10 mouse cellular contexts compared by ENCODE assay signal in genomic region chr5:143357564-143357963, GRCm38 (mm10). TPM values are rescaled to one million over a fixed set of nuclear protein-coding genes. Genes with fewer than 3 reads are reported as not detected.
A peak's percentile ranks its signal among the peaks of the same experiment; 100 is the strongest.
DNase-seq lines count a peak whose midpoint lies in the region; ATAC-seq lines count a peak whose summit lies in the region.
"Had no signal": no experiment of that assay in that cellular context is flagged by ENCODE, and none has a peak within 500 bp of the region (broad histone marks: within the 10 kb centered on the region; RNA-seq: fewer than 3 reads in every experiment).

No protein-coding gene starts in this region.

- 5% methylated on average over 28 of the region's 28 CpGs for WGBS in heart, embryonic 16.5 days
- 4% methylated on average over 27 of the region's 28 CpGs for WGBS in hindbrain, embryonic 12.5 days
- 2% methylated on average over 27 of the region's 28 CpGs for WGBS in midbrain, embryonic 16.5 days

- H3K4me1 ChIP-seq in heart, embryonic 16.5 days (ENCODE audit: control insufficient read depth, insufficient read depth, low read length): peaks cover 4% of the 10 kb centered on the region; the same call in 1 of the 2 replicates
- H3K4me1 ChIP-seq in hindbrain, embryonic 12.5 days: peaks cover 8% of the 10 kb centered on the region
- peaks cover 8% of the 10 kb centered on the region; the same call in 1 of the 2 replicates for H3K4me1 ChIP-seq in midbrain, embryonic 16.5 days (ENCODE audit: control insufficient read depth, insufficient read depth, low read length)

- no peak overlapping the region for H3K27ac ChIP-seq in heart, embryonic 16.5 days (ENCODE audit: low read length)
- no peak overlapping the region for H3K27ac ChIP-seq in hindbrain, embryonic 12.5 days
- no peak overlapping the region for H3K27ac ChIP-seq in midbrain, embryonic 16.5 days (ENCODE audit: low read length)

- peaks cover 22% of the 10 kb centered on the region for H3K27me3 ChIP-seq in heart, embryonic 16.5 days (ENCODE audit: control insufficient read depth, insufficient read depth, low read length)
- H3K27me3 ChIP-seq in hindbrain, embryonic 12.5 days: peaks cover 28% of the 10 kb centered on the region
- H3K27me3 ChIP-seq in midbrain, embryonic 16.5 days (ENCODE audit: control insufficient read depth, insufficient read depth, low read depth, low read length): no peaks in the 10 kb centered on the region; the same call in none of the 2 replicates

- H3K9me3 ChIP-seq in heart, embryonic 16.5 days (replicated peaks; ENCODE audit: control insufficient read depth, low read length): peaks cover 3% of the 10 kb centered on the region; the same call in 1 of the 2 replicates
- H3K9me3 ChIP-seq in hindbrain, embryonic 12.5 days (replicated peaks): no peaks in the 10 kb centered on the region; the same call in 1 of the 2 replicates
- no peaks in the 10 kb centered on the region for H3K9me3 ChIP-seq in midbrain, embryonic 16.5 days (replicated peaks; ENCODE audit: control insufficient read depth, low read length, poor library complexity, severe bottlenecking)

- ATAC-seq in heart, embryonic 16.5 days (replicated peaks; ENCODE audit: extremely low read depth, insufficient read depth, low FRiP score): no peak
- no peak for ATAC-seq in hindbrain, embryonic 12.5 days (ENCODE audit: low FRiP score)
- no peak for ATAC-seq in midbrain, embryonic 16.5 days
- ATAC-seq: inflammation-experienced regulatory T-cells, adult 6 months had no signal

- peak overlapping the region; percentile 39; the same call in 1 of the 2 replicates for H3K4me2 ChIP-seq in heart, embryonic 16.5 days (ENCODE audit: low read depth, low read length)
- peak overlapping the region; percentile 46 for H3K4me2 ChIP-seq in hindbrain, embryonic 12.5 days (replicated peaks)
- peak overlapping the region; percentile 49 for H3K4me2 ChIP-seq in midbrain, embryonic 16.5 days (ENCODE audit: low read length)

- no peak overlapping the region for H3K9ac ChIP-seq in heart, embryonic 16.5 days (ENCODE audit: low read length)
- peak overlapping the region; percentile 33 for H3K9ac ChIP-seq in hindbrain, embryonic 12.5 days
- peak overlapping the region; percentile 56 for H3K9ac ChIP-seq in midbrain, embryonic 16.5 days (ENCODE audit: low read depth, low read length)

- H3K4me3 ChIP-seq in heart, embryonic 16.5 days (ENCODE audit: low read length): peak overlapping the region; percentile 26
- peak overlapping the region; percentile 19 for H3K4me3 ChIP-seq in hindbrain, embryonic 12.5 days
- H3K4me3 ChIP-seq in midbrain, embryonic 16.5 days (ENCODE audit: low read depth, low read length): peak overlapping the region; percentile 28

- DNase-seq in heart, postnatal 10 days: no peak
- DNase-seq in embryo, embryonic 11 days: peak; percentile 37
- DNase-seq in adrenal gland, adult 18-20 months (ENCODE audit: low spot score in 2 of 2): no peak
- no peak for DNase-seq in frontal cortex, adult 2 months (ENCODE audit: extremely low spot score in 1 of 2, low spot score in 1 of 2)
- no peak for DNase-seq in thymus, postnatal 36 days
- DNase-seq: lung, postnatal 4 days had no signal

- intact Hi-C loops in heart, postnatal 10 days (cut with DNase I): no loop called here

- no peaks in the 10 kb centered on the region for H3K36me3 ChIP-seq in heart, embryonic 16.5 days (ENCODE audit: control insufficient read depth, insufficient read depth)
- no peaks in the 10 kb centered on the region for H3K36me3 ChIP-seq in hindbrain, embryonic 12.5 days
- no peaks in the 10 kb centered on the region for H3K36me3 ChIP-seq in midbrain, embryonic 16.5 days (ENCODE audit: control insufficient read depth, insufficient read depth, low read length)

RNA-seq across cellular contexts. Expression of gene Grid2ip, which starts 0.4 kb away (rescaled TPM):
- 0.08 TPM in 1 of 2 replicates, not detected in the other for polyA plus RNA-seq in heart, embryonic 16.5 days (2015; fragmentation: Nextera tagmentation; extraction: Ambion mirVana)
- total RNA-seq in heart, postnatal 10 days (2021): not detected
- polyA plus RNA-seq in hindbrain, embryonic 12.5 days (2016; fragmentation: Nextera tagmentation; extraction: Ambion mirVana): 0.08 and 0.95 TPM in 2 replicates
- 0.80 and 0.87 TPM in 2 replicates for polyA plus RNA-seq in midbrain, embryonic 16.5 days (2015; fragmentation: Nextera tagmentation; extraction: Ambion mirVana)
- under 1 TPM; 0.26 to 0.36 TPM for total RNA-seq in adrenal gland, adult 18-20 months (2021)
- 6.2 and 7.5 TPM in 2 replicates for polyA plus RNA-seq in frontal cortex, adult 2 months (2012; rRNA removed)
- polyA plus RNA-seq: inflammation-experienced regulatory T-cells, adult 6 months had no signal

RNA-seq across cellular contexts. Expression of gene Zdhhc4, which starts 28.5 kb away (rescaled TPM):
- polyA plus RNA-seq in heart, embryonic 16.5 days (2015; fragmentation: Nextera tagmentation; extraction: Ambion mirVana): 57.0 and 58.7 TPM in 2 replicates
- 10 to 100 TPM; 34.6 to 39.7 TPM for total RNA-seq in heart, postnatal 10 days (2021)
- polyA plus RNA-seq in hindbrain, embryonic 12.5 days (2016; fragmentation: Nextera tagmentation; extraction: Ambion mirVana): 75.3 and 79.6 TPM in 2 replicates
- 70.4 and 71.7 TPM in 2 replicates for polyA plus RNA-seq in midbrain, embryonic 16.5 days (2015; fragmentation: Nextera tagmentation; extraction: Ambion mirVana)
- 10 to 100 TPM; 60.7 to 68.5 TPM for total RNA-seq in adrenal gland, adult 18-20 months (2021)
- polyA plus RNA-seq in frontal cortex, adult 2 months (2012; rRNA removed): 68.2 and 75.4 TPM in 2 replicates

RNA-seq across cellular contexts. Expression of gene E130309D02Rik, which starts 42.4 kb away (rescaled TPM):
- polyA plus RNA-seq in heart, embryonic 16.5 days (2015; fragmentation: Nextera tagmentation; extraction: Ambion mirVana): 24.0 TPM in 2 replicates
- 10 to 100 TPM; 19.2 to 20.0 TPM for total RNA-seq in heart, postnatal 10 days (2021)
- 48.0 and 55.2 TPM in 2 replicates for polyA plus RNA-seq in hindbrain, embryonic 12.5 days (2016; fragmentation: Nextera tagmentation; extraction: Ambion mirVana)
- polyA plus RNA-seq in midbrain, embryonic 16.5 days (2015; fragmentation: Nextera tagmentation; extraction: Ambion mirVana): 25.3 and 31.3 TPM in 2 replicates
- total RNA-seq in adrenal gland, adult 18-20 months (2021): 10 to 100 TPM; 22.9 to 34.2 TPM
- 16.9 and 17.0 TPM in 2 replicates for polyA plus RNA-seq in frontal cortex, adult 2 months (2012; rRNA removed)

RNA-seq across cellular contexts. Expression of gene Kdelr2, which starts 46.1 kb away (rescaled TPM):
- 194 and 203 TPM in 2 replicates for polyA plus RNA-seq in heart, embryonic 16.5 days (2015; fragmentation: Nextera tagmentation; extraction: Ambion mirVana)
- total RNA-seq in heart, postnatal 10 days (2021): 10 to 100 TPM; 84.3 to 93.6 TPM
- polyA plus RNA-seq in hindbrain, embryonic 12.5 days (2016; fragmentation: Nextera tagmentation; extraction: Ambion mirVana): 210 and 236 TPM in 2 replicates
- 123 and 133 TPM in 2 replicates for polyA plus RNA-seq in midbrain, embryonic 16.5 days (2015; fragmentation: Nextera tagmentation; extraction: Ambion mirVana)
- 100 to 1,000 TPM in 1 of 2 experiments, 10 to 100 TPM in 1; 95.7 to 104 TPM for total RNA-seq in adrenal gland, adult 18-20 months (2021)
- polyA plus RNA-seq in frontal cortex, adult 2 months (2012; rRNA removed): 28.1 and 30.1 TPM in 2 replicates
